Mouse (Mus musculus) cerebellum, adult 18-20 months (tissue): ENCODE measurements around the gene Moxd1.
"Not testable (repeated sequence)": the region's sequence is repeated elsewhere in the genome, so short reads cannot be mapped to it uniquely, and the experiment has no call there.

Experiments
- DNase-seq, 2 experiments: peaks; one replicate each; pipeline ENCODE4 v3.0.0; 2021

The Moxd1 gene

GRCm38 (mm10) chr10:24276211-24276610, 52.9 kb downstream of the Moxd1 start:
- no peak for DNase-seq

GRCm38 (mm10) chr10:24282650-24283049, 59.3 kb downstream of the Moxd1 start:
- DNase-seq: no peak

GRCm38 (mm10) chr10:24291611-24292010, 68.3 kb downstream of the Moxd1 start:
- no peak for DNase-seq

- no peak for DNase-seq
These were observed 69.4 kb downstream of the Moxd1 start for GRCm38 (mm10) chr10:24292671-24293070.

GRCm38 (mm10) chr10:24296608-24297007, 73.3 kb downstream of the Moxd1 start:
- no peak for DNase-seq

- DNase-seq: peak in 1 of 2 experiments; percentile 21
These were observed 74.5 kb downstream of the Moxd1 start for GRCm38 (mm10) chr10:24297792-24298191.

- peak; percentile 29 to 30 for DNase-seq
These were observed 75.2 kb downstream of the Moxd1 start for GRCm38 (mm10) chr10:24298260-24299244.

GRCm38 (mm10) chr10:24312191-24312611, 88.9 kb downstream of the Moxd1 start:
- peak; percentile 50 to 55 for DNase-seq

GRCm38 (mm10) chr10:24317126-24317836, 94.0 kb downstream of the Moxd1 start:
- DNase-seq: peak; percentile 29 to 49

GRCm38 (mm10) chr10:24320326-24320725, 97.0 kb downstream of the Moxd1 start:
- no peak for DNase-seq

- DNase-seq: no peak
These were observed 99.7 kb downstream of the Moxd1 start for GRCm38 (mm10) chr10:24323066-24323465.

- DNase-seq: not testable (repeated sequence)
These were observed 103.9 kb downstream of the Moxd1 start for GRCm38 (mm10) chr10:24327265-24327664.

- DNase-seq: no peak
These were observed 109.5 kb downstream of the Moxd1 start for GRCm38 (mm10) chr10:24332799-24333198.

- DNase-seq: no peak
These were observed 116.4 kb downstream of the Moxd1 start for GRCm38 (mm10) chr10:24339593-24340143.

- DNase-seq: no peak
These were observed 117.4 kb downstream of the Moxd1 start for GRCm38 (mm10) chr10:24340551-24341213.

GRCm38 (mm10) chr10:24341214-24341589, 117.9 kb downstream of the Moxd1 start:
- DNase-seq: no peak

- no peak for DNase-seq
These were observed 119.8 kb downstream of the Moxd1 start for GRCm38 (mm10) chr10:24343068-24343467.
